Mouse (Mus musculus): ENCODE data around the gene Prox1. TPM values are rescaled to one million over a fixed set of nuclear protein-coding genes. Genes with fewer than 3 reads are reported as not detected.

The Prox1 gene
- total RNA-seq, 1 experiment from 2014 or later = not detected

DNA sequence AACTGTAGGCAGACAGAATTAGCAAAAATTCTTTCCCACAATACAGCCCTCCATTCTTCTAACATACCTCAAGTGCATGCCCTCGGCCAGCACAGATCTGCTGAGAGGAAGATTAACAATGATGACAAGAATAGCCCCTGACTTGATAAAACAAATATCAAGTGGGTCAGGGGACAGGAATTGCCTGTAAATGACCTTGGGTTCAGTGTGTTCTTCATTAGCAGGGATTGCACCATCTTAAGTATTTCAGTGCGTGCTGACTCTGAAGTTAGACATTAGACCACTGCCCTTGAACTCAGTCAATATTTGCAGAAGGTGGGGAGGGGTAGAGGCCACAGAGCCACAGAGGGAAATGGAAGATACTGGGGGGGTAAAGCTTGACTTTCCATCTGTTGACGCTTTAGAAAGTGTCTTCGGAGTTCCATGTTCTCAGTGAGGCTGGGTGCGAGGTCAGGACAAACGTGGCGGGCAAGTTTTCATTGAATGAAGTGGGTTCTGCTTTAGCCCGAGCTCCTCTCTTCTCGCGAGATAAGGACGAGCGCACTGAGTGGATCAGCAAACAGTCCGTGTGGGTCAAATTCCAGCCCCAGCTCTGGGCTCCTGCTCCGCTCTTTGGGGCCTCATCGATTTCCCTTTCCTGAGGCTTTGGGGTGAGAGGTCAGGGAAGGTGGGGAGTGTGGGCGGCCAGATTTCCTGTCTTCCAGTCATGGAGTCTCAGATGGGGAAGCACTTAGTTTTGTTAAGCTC lies 63.7 kb downstream of the Prox1 start:
- ATAC-seq (replicated peaks; ENCODE audit: low read depth, poor library complexity, severe bottlenecking) = no peak

DNA sequence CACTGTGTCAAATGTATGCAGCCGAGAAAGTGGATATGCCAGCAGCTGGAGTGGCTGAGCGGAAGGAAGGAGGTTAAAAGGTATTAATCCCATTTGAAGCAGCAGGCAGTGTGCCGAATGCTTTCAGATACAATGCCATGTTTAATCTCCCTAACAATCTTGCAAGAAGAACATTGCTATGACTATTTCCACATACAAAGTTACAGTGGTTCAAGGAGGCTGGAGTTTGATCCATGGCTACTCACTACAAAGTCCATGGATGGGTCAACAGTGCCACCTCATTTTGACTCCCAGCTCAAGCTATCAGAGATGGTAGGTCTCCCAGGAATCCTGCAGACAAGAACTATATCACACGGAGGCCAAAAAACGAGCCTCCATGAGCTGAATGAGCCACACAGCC lies 64.5 kb downstream of the Prox1 start:
- ATAC-seq (replicated peaks; ENCODE audit: low read depth, poor library complexity, severe bottlenecking) = no peak

DNA sequence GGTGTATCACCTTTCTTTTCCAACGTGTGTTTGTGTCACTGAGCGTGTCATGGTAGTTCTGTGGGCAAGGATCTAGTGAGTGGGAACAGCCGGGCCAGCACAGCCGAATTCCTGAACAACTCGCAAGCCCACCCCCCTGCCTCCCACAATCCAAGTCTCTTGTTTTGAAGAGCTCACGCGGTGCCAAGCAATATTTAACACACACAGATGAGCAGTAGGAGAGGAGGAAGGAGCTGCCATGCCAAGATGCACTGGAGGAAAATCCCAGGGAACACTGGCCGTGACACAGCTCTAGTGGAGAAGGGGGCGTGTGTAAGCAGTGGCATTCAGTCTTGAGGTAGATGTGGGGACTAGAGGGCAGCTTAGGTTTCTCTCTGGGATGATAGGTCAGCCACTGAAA lies 77.2 kb downstream of the Prox1 start:
- ATAC-seq (replicated peaks; ENCODE audit: low read depth, poor library complexity, severe bottlenecking) = no peak

DNA sequence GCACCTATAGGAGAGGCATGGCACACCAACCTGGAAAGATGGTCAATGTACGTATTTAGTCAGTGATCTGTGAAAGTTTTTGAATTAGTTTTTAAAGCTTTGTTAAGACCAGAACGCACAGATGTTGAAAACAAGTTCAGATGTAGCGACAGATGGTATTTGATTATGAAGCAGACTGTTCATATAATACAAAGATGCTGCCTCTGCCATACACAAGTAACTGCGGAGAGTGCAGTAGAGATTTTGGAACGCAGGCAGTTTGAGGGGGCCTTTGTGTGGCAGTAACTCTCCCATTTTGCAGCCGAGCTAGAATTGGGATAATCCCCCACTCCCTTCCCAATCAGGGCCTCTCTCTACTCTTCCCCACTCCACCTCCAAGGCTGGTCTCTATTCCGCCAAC lies 78.4 kb downstream of the Prox1 start:
- no peak for ATAC-seq (replicated peaks; ENCODE audit: low read depth, poor library complexity, severe bottlenecking)

DNA sequence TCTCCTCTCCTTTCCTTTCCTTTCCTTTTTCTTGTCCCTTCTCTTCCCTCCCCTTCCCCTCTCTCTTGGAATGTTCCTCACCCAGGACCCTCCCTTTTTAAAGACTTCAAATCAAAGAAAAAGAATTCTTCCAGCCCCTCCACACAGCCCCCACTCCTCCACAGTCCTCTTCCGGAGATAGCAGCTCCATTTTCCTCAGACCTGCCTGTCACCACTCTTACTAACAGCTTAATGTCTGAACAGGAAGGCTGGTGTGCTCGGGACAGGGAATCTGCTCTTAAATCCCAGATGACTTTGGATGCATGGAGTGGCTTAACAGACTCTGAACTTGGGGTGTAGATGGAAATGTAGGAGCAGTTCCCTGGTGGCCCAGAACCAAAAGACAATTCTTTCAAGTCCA lies 81.6 kb downstream of the Prox1 start:
- no peak for ATAC-seq (replicated peaks; ENCODE audit: low read depth, poor library complexity, severe bottlenecking)

DNA sequence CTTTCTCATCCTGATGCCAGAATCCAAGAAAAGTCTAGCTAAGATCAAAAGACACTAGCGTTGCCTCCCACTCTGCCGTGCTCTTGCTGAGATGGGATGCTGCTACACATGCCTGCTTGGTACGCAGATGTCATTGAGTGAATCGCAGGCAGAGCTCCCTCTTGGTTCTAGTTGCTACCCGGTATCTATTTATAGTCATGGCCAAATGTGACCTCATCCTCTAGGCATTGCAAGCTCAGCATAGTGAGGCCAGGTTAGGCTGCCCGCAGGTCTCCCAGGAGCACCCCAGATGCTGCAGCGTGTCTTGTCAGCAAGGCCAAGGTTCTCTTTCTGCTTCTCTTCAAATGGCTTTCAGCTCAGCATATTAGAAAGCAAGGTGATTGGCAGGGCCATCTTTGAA lies 84.8 kb downstream of the Prox1 start:
- ATAC-seq (replicated peaks; ENCODE audit: low read depth, poor library complexity, severe bottlenecking) = no peak

DNA sequence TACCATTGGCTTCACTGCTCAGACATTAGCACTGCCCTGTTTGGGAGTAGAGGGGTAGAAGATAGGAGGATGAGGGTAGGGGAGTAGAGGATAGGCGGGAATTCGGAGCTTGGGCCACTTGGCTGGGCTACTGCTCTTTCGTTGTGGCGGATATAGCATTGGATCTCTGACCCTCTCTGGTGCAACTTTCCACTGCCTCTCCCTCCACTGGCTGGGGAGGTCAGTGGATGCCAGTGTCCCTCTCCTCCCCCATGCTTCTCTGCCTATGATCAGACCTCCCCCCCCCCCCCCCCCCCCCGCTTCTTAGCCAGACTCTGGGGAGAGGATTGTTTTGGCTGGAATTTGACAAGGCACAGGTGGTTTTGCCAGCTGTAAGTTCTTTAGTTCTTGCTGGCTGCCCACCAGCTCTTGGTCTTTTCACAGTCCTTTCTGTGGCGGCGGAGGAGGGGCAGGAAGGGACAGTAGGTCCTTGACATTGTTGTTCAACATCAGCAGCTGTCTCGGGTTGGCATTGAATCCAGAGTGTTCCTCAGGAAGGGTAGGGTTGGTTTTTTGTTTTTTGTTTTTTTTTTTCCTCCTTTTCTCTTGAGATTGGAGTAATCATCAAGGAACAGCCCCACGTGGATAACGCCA lies 90.8 kb downstream of the Prox1 start:
- ATAC-seq (replicated peaks; ENCODE audit: low read depth, poor library complexity, severe bottlenecking) = no peak

DNA sequence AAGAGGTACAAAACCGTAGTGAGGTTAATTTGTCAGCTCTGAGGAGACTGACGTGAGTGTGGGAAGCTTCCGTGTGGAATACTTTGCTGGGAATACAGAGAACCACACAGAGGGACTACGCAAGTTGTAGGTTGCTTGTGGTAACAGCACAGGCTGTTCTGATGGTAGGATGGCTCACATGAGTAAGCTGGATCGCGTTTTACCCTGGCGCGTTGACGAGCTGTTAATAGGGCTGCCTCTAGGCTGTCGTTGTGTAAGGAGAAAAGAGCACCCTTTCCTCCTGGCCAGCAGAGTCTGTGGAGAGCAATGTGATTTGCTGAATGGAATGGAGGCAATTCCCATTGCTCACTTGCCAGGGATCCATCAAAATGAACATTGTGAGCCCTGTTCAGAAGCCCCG lies 93.9 kb downstream of the Prox1 start:
- no peak for ATAC-seq (replicated peaks; ENCODE audit: low read depth, poor library complexity, severe bottlenecking)

Other genes starting within 250 kb of the Prox1 start
- 125 and 146 TPM in 2 replicates for gene Smyd2, start 248.4 kb downstream of the Prox1 start, total RNA-seq (2017)

Measured in common myeloid progenitor, adult 5-6 weeks (primary cell).